Mouse (Mus musculus) T-cell, adult 66 days (primary cell): Measurements from ENCODE around the gene BC030499. TPM values are rescaled to one million over a fixed set of nuclear protein-coding genes. Genes with fewer than 3 reads are reported as not detected.

Experiments
- total RNA-seq, 2 experiments: library from RNA; stranded (reverse); gene quantifications; 3 replicates in 1 of 2; 4 replicates in 1 of 2; pipeline ENCODE4 v1.2.4; 2023

BC030499 gene
- 1 to 10 TPM; 4.6 to 4.7 TPM for total RNA-seq

GRCm38 (mm10) chr11:78290654-78291053 lies at the start of gene BC030499:
TSS of gene BC030499 (plus strand) at chr11:78290841.

GRCm38 (mm10) chr11:78245627-78246317 lies 44.9 kb upstream of the BC030499 start, which contains the start of the genes Sdf2 and Supt6:
TSS of gene Sdf2 (plus strand) at chr11:78245746.
TSS of gene Supt6 (minus strand) at chr11:78245987.

GRCm38 (mm10) chr11:78261380-78262352 lies 29.0 kb upstream of the BC030499 start, which contains the start of gene 2610507B11Rik:
TSS of gene 2610507B11Rik (plus strand) at chr11:78261752.

GRCm38 (mm10) chr11:78301357-78302084 lies 10.9 kb downstream of the BC030499 start, which contains the start of gene Spag5:
TSS of gene Spag5 (plus strand) at chr11:78301529.

GRCm38 (mm10) chr11:78322860-78323259 lies 32.2 kb downstream of the BC030499 start, which contains the start of gene Aldoc:
TSS of gene Aldoc (plus strand) at chr11:78322968.

GRCm38 (mm10) chr11:78327634-78328511 lies 37.2 kb downstream of the BC030499 start, which contains the start of gene Pigs:
TSS of gene Pigs (plus strand) at chr11:78328415.

GRCm38 (mm10) chr11:78343381-78344327 lies 53.0 kb downstream of the BC030499 start, which contains the start of gene Unc119:
TSS of gene Unc119 (plus strand) at chr11:78343482.

Other genes starting within 250 kb of the BC030499 start
- 10 to 100 TPM; 27.6 to 32.2 TPM for gene Eral1, start 210.5 kb upstream of the BC030499 start, total RNA-seq
- gene Fam222b, start 196.2 kb upstream of the BC030499 start, total RNA-seq = 10 to 100 TPM; 17.5 to 20.0 TPM
- 10 to 100 TPM; 29.3 to 32.7 TPM for gene Traf4, start 125.3 kb upstream of the BC030499 start, total RNA-seq
- gene Nek8, start 114.2 kb upstream of the BC030499 start, total RNA-seq = 1 to 10 TPM; 6.8 to 10.0 TPM
- gene Tlcd1, start 114.1 kb upstream of the BC030499 start, total RNA-seq = 1 to 10 TPM; 6.0 to 7.5 TPM
- gene Rpl23a, start 107.3 kb upstream of the BC030499 start, total RNA-seq = 1,000 to 10,000 TPM; 3,453 to 3,575 TPM
- gene Rab34, start 102.4 kb upstream of the BC030499 start, total RNA-seq = 1 to 10 TPM in 1 of 2 experiments, not detected in 1; 1.1 TPM
- gene Proca1, start 97.4 kb upstream of the BC030499 start, total RNA-seq = not detected
- 10 to 100 TPM; 40.4 to 52.1 TPM for gene Sdf2, start 45.1 kb upstream of the BC030499 start, total RNA-seq
- gene Supt6, start 44.9 kb upstream of the BC030499 start, total RNA-seq = 10 to 100 TPM; 75.3 to 76.2 TPM
- 100 to 1,000 TPM; 115 to 134 TPM for gene 2610507B11Rik, start 29.1 kb upstream of the BC030499 start, total RNA-seq
- 1 to 10 TPM; 6.5 to 7.8 TPM for gene Spag5, start 10.7 kb downstream of the BC030499 start, total RNA-seq
- 10 to 100 TPM; 22.1 to 26.3 TPM for gene Aldoc, start 32.1 kb downstream of the BC030499 start, total RNA-seq
- 10 to 100 TPM; 50.4 to 54.2 TPM for gene Pigs, start 37.6 kb downstream of the BC030499 start, total RNA-seq
- 10 to 100 TPM; 15.3 to 21.9 TPM for gene Unc119, start 52.6 kb downstream of the BC030499 start, total RNA-seq
- gene Foxn1, start 95.7 kb downstream of the BC030499 start, total RNA-seq = not detected
- not detected for gene Slc13a2, start 131.4 kb downstream of the BC030499 start, total RNA-seq
- gene Slc46a1, start 174.9 kb downstream of the BC030499 start, total RNA-seq = 1 to 10 TPM; 1.2 to 2.2 TPM
- gene Sarm1, start 206.9 kb downstream of the BC030499 start, total RNA-seq = 1 to 10 TPM; 5.4 to 5.5 TPM
- not detected for gene Vtn, start 208.2 kb downstream of the BC030499 start, total RNA-seq
- gene Sebox, start 212.6 kb downstream of the BC030499 start, total RNA-seq = not detected
- gene Tmem199, start 221.3 kb downstream of the BC030499 start, total RNA-seq = 10 to 100 TPM; 21.8 to 25.1 TPM
- 10 to 100 TPM; 34.3 to 39.1 TPM for gene Poldip2, start 221.4 kb downstream of the BC030499 start, total RNA-seq
- gene Tnfaip1, start 245.5 kb downstream of the BC030499 start, total RNA-seq = 10 to 100 TPM; 13.2 to 14.7 TPM
- gene Ift20, start 245.5 kb downstream of the BC030499 start, total RNA-seq = 10 to 100 TPM; 40.9 to 42.2 TPM